Mouse (Mus musculus): ENCODE measurements around the gene Rxfp2. TPM values are rescaled to one million over a fixed set of nuclear protein-coding genes. Genes with fewer than 3 reads are reported as not detected.
A peak's percentile ranks its signal among the peaks of the same experiment; 100 is the strongest.

Gene Rxfp2
- polyA plus RNA-seq, 1 experiment from 2014 or later = 0.78 TPM

GRCm38 (mm10) chr5:150070086-150070485 lies 51.6 kb downstream of the Rxfp2 start:
- WGBS = 28% methylated on average over 10 of the region's 10 CpGs
- no peak overlapping the region for H3K9ac ChIP-seq (ENCODE audit: low read length)

DNA sequence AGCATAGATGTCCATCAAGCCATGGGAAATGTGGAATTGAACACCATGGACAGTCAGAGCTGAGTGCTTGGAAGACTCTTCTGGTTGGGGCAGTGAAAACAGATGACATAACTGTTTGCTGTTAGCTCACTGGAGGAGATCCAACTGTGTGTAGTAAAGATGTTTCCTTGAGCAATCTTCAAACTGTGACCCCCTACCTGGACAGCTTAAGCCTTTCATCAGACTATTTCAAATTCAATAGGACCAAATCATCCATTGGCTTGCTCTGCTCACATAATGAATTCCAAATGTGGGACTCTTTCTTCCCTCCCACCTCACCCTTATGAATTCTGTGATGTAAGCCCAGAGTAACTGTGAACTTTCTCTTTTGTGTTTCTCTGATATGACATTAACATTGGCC lies 53.3 kb downstream of the Rxfp2 start:
- Histone ChIP-seq H3K27me3 (ENCODE audit: control insufficient read depth, insufficient read depth, low read length) (no peaks in the 10 kb centered on the region), H3K27ac (ENCODE audit: low read depth, low read length) (no peak overlapping the region), H3K4me1 (ENCODE audit: control insufficient read depth, insufficient read depth, low read length) (no peaks in the 10 kb centered on the region), H3K9me3 (ENCODE audit: control insufficient read depth, low read length) (no peaks in the 10 kb centered on the region), H3K9ac (ENCODE audit: low read length) (no peak overlapping the region), H3K4me2 (no peak overlapping the region), H3K36me3 (ENCODE audit: control insufficient read depth, insufficient read depth, low read length) (no peaks in the 10 kb centered on the region), H3K4me3 (ENCODE audit: low read depth, low read length) (no peak overlapping the region)
- DNase-seq (ENCODE audit: low spot score, missing footprints) (no peak), ATAC-seq (ENCODE audit: low FRiP score) (no peak)

More at GRCm38 (mm10) chr5:150070086-150070485, 51.6 kb downstream of the Rxfp2 start:
- H3K36me3 ChIP-seq (ENCODE audit: control insufficient read depth, insufficient read depth, low read length) = no peaks in the 10 kb centered on the region
- ATAC-seq (ENCODE audit: low FRiP score) = no peak
- no peaks in the 10 kb centered on the region for H3K4me1 ChIP-seq (ENCODE audit: control insufficient read depth, insufficient read depth, low read length)
- H3K27ac ChIP-seq (ENCODE audit: low read depth, low read length) = no peak overlapping the region
- H3K4me3 ChIP-seq (ENCODE audit: low read depth, low read length) = no peak overlapping the region
- no peaks in the 10 kb centered on the region for H3K27me3 ChIP-seq (ENCODE audit: control insufficient read depth, insufficient read depth, low read length)
- H3K4me2 ChIP-seq = no peak overlapping the region
- DNase-seq (ENCODE audit: low spot score, missing footprints) = no peak
- no peaks in the 10 kb centered on the region for H3K9me3 ChIP-seq (ENCODE audit: control insufficient read depth, low read length)

DNA sequence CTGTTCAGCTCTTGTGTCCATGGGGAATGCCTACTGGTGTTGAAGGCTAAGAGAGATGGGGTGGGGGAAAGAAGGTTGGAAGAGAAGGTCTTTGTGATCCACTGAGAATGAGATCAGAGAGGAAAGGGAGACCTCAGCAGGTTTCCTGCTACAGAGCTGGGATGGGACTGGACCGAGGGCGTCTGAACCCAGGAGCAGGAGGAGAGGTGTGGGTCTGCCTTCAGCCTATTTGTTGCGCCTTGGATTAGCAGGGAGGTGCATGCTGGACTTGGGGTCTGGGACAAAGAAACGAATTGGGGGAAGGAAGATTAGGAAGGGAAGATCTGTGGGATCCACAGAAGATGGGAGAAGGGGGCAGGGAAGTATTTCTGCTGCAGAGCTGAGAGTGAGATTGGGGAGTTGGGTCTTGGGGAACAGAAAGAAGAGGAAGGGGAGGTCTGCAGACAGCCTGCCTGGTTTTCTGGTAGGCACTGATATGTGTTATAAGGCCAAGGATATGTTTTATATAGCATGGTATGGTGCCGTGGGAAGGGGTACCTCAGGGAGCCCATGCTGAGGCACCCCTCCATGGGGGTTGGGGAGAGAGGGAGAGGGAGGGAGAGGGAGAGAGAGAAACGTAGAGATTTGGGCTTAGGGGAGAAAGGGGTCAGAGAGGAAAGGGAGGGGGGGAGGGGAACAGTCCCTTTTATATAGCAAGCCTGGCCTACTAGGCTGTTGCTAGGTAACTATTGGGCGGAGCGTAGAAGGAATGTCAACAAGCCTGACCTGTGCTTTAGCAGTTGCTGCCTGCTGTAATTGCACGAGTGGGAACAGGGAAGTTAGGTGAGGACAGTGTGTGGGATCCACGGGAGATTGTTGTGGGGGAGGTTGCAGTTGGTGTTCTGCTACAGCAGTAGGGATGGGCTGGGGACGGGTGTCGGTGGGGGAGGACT lies 61.7 kb downstream of the Rxfp2 start:
- Histone ChIP-seq H3K4me3 (ENCODE audit: low read depth, low read length) (no peak overlapping the region), H3K36me3 (ENCODE audit: control insufficient read depth, insufficient read depth, low read length) (no peaks in the 10 kb centered on the region), H3K4me1 (ENCODE audit: control insufficient read depth, insufficient read depth, low read length) (peaks cover 14% of the 10 kb centered on the region), H3K9me3 (ENCODE audit: control insufficient read depth, low read length) (no peaks in the 10 kb centered on the region), H3K27ac (ENCODE audit: low read depth, low read length) (no peak overlapping the region), H3K9ac (ENCODE audit: low read length) (no peak overlapping the region), H3K4me2 (peak overlapping the region; percentile 24; the same call in 1 of the 2 replicates), H3K27me3 (ENCODE audit: control insufficient read depth, insufficient read depth, low read length) (no peaks in the 10 kb centered on the region)
- ATAC-seq (ENCODE audit: low FRiP score) (peak; percentile 96), DNase-seq (ENCODE audit: low spot score, missing footprints) (peak; percentile 92)
- 14% methylated on average over 12 of the region's 12 CpGs for WGBS

GRCm38 (mm10) chr5:150082696-150083095 lies 64.2 kb downstream of the Rxfp2 start:
- peaks cover 14% of the 10 kb centered on the region for H3K4me1 ChIP-seq (ENCODE audit: control insufficient read depth, insufficient read depth, low read length)
- no peaks in the 10 kb centered on the region for H3K36me3 ChIP-seq (ENCODE audit: control insufficient read depth, insufficient read depth, low read length)
- no peak overlapping the region for H3K4me3 ChIP-seq (ENCODE audit: low read depth, low read length)
- no peaks in the 10 kb centered on the region for H3K9me3 ChIP-seq (ENCODE audit: control insufficient read depth, low read length)
- H3K27me3 ChIP-seq (ENCODE audit: control insufficient read depth, insufficient read depth, low read length) = no peaks in the 10 kb centered on the region
- 88% methylated on average over 14 of the region's 14 CpGs for WGBS
- H3K27ac ChIP-seq (ENCODE audit: low read depth, low read length) = no peak overlapping the region
- DNase-seq (ENCODE audit: low spot score, missing footprints) (no peak), ATAC-seq (ENCODE audit: low FRiP score) (no peak)
- H3K4me2 ChIP-seq = no peak overlapping the region
- no peak overlapping the region for H3K9ac ChIP-seq (ENCODE audit: low read length)

GRCm38 (mm10) chr5:150083190-150083589 lies 64.7 kb downstream of the Rxfp2 start:
- H3K4me3 ChIP-seq (ENCODE audit: low read depth, low read length) = no peak overlapping the region
- H3K36me3 ChIP-seq (ENCODE audit: control insufficient read depth, insufficient read depth, low read length) = no peaks in the 10 kb centered on the region
- no peak overlapping the region for H3K9ac ChIP-seq (ENCODE audit: low read length)
- ATAC-seq (ENCODE audit: low FRiP score) (no peak), DNase-seq (ENCODE audit: low spot score, missing footprints) (no peak)
- peaks cover 14% of the 10 kb centered on the region for H3K4me1 ChIP-seq (ENCODE audit: control insufficient read depth, insufficient read depth, low read length)
- H3K27ac ChIP-seq (ENCODE audit: low read depth, low read length) = no peak overlapping the region
- no peaks in the 10 kb centered on the region for H3K27me3 ChIP-seq (ENCODE audit: control insufficient read depth, insufficient read depth, low read length)
- no peaks in the 10 kb centered on the region for H3K9me3 ChIP-seq (ENCODE audit: control insufficient read depth, low read length)
- 69% methylated on average over 5 of the region's 5 CpGs for WGBS
- no peak overlapping the region for H3K4me2 ChIP-seq

- Histone ChIP-seq H3K27me3 (ENCODE audit: control insufficient read depth, insufficient read depth, low read length) (no peaks in the 10 kb centered on the region), H3K9me3 (ENCODE audit: control insufficient read depth, low read length) (no peaks in the 10 kb centered on the region), H3K4me3 (ENCODE audit: low read depth, low read length) (no peak overlapping the region), H3K9ac (ENCODE audit: low read length) (no peak overlapping the region), H3K4me1 (ENCODE audit: control insufficient read depth, insufficient read depth, low read length) (no peaks in the 10 kb centered on the region), H3K36me3 (ENCODE audit: control insufficient read depth, insufficient read depth, low read length) (no peaks in the 10 kb centered on the region), H3K4me2 (no peak overlapping the region), H3K27ac (ENCODE audit: low read depth, low read length) (no peak overlapping the region)
- ATAC-seq (ENCODE audit: low FRiP score) (peak; percentile 54), DNase-seq (ENCODE audit: low spot score, missing footprints) (peak; percentile 90)
- WGBS = 14% methylated on average over 6 of the region's 6 CpGs
Measured at GRCm38 (mm10) chr5:150097620-150098019, 79.1 kb downstream of the Rxfp2 start.

- H3K36me3 ChIP-seq (ENCODE audit: control insufficient read depth, insufficient read depth, low read length) = no peaks in the 10 kb centered on the region
- no peaks in the 10 kb centered on the region for H3K4me1 ChIP-seq (ENCODE audit: control insufficient read depth, insufficient read depth, low read length)
- no peak overlapping the region for H3K9ac ChIP-seq (ENCODE audit: low read length)
- no peaks in the 10 kb centered on the region for H3K27me3 ChIP-seq (ENCODE audit: control insufficient read depth, insufficient read depth, low read length)
- DNase-seq (ENCODE audit: low spot score, missing footprints) = no peak
- no peak for ATAC-seq (ENCODE audit: low FRiP score)
- H3K4me2 ChIP-seq = no peak overlapping the region
- H3K27ac ChIP-seq (ENCODE audit: low read depth, low read length) = no peak overlapping the region
- WGBS = 93% methylated on average over 12 of the region's 12 CpGs
- H3K4me3 ChIP-seq (ENCODE audit: low read depth, low read length) = no peak overlapping the region
- no peaks in the 10 kb centered on the region for H3K9me3 ChIP-seq (ENCODE audit: control insufficient read depth, low read length)
Measured at GRCm38 (mm10) chr5:150098754-150099153, 80.3 kb downstream of the Rxfp2 start.

- WGBS = 88% methylated on average over 11 of the region's 11 CpGs
- no peaks in the 10 kb centered on the region for H3K36me3 ChIP-seq (ENCODE audit: control insufficient read depth, insufficient read depth, low read length)
- ATAC-seq (ENCODE audit: low FRiP score) = no peak
- DNase-seq (ENCODE audit: low spot score, missing footprints) = no peak
- no peak overlapping the region for H3K9ac ChIP-seq (ENCODE audit: low read length)
- H3K4me2 ChIP-seq = no peak overlapping the region
- no peaks in the 10 kb centered on the region for H3K9me3 ChIP-seq (ENCODE audit: control insufficient read depth, low read length)
- no peaks in the 10 kb centered on the region for H3K4me1 ChIP-seq (ENCODE audit: control insufficient read depth, insufficient read depth, low read length)
- H3K4me3 ChIP-seq (ENCODE audit: low read depth, low read length) = no peak overlapping the region
- H3K27me3 ChIP-seq (ENCODE audit: control insufficient read depth, insufficient read depth, low read length) = no peaks in the 10 kb centered on the region
- no peak overlapping the region for H3K27ac ChIP-seq (ENCODE audit: low read depth, low read length)
Measured at GRCm38 (mm10) chr5:150101789-150102188, 83.3 kb downstream of the Rxfp2 start.

GRCm38 (mm10) chr5:150106358-150106757 lies 87.9 kb downstream of the Rxfp2 start:
- Histone ChIP-seq H3K27ac (ENCODE audit: low read depth, low read length) (no peak overlapping the region), H3K4me1 (ENCODE audit: control insufficient read depth, insufficient read depth, low read length) (no peaks in the 10 kb centered on the region), H3K9me3 (ENCODE audit: control insufficient read depth, low read length) (no peaks in the 10 kb centered on the region), H3K4me3 (ENCODE audit: low read depth, low read length) (no peak overlapping the region), H3K27me3 (ENCODE audit: control insufficient read depth, insufficient read depth, low read length) (no peaks in the 10 kb centered on the region), H3K36me3 (ENCODE audit: control insufficient read depth, insufficient read depth, low read length) (no peaks in the 10 kb centered on the region), H3K4me2 (no peak overlapping the region), H3K9ac (ENCODE audit: low read length) (no peak overlapping the region)
- DNase-seq (ENCODE audit: low spot score, missing footprints) = no peak
- no peak for ATAC-seq (ENCODE audit: low FRiP score)
- 91% methylated on average over 7 of the region's 7 CpGs for WGBS

Data from midbrain, embryonic 11.5 days (tissue).